Mouse (Mus musculus) adrenal gland, postnatal 10 days (tissue): Measurements from ENCODE around the gene Bnip1. TPM values are rescaled to one million over a fixed set of nuclear protein-coding genes. Genes with fewer than 3 reads are reported as not detected.

ENCODE experiments used
- DNase-seq: peaks from one replicate; pipeline ENCODE4 v3.0.0; 2021; ENCODE audit warnings: mixed read lengths
- total RNA-seq, 2 experiments: library from RNA; stranded (reverse); gene quantifications; 2 replicates each; pipeline ENCODE4 v1.2.3; 2021

The Bnip1 gene
- total RNA-seq, 2 experiments from 2014 or later: 26.8 to 34.3 TPM

DNA sequence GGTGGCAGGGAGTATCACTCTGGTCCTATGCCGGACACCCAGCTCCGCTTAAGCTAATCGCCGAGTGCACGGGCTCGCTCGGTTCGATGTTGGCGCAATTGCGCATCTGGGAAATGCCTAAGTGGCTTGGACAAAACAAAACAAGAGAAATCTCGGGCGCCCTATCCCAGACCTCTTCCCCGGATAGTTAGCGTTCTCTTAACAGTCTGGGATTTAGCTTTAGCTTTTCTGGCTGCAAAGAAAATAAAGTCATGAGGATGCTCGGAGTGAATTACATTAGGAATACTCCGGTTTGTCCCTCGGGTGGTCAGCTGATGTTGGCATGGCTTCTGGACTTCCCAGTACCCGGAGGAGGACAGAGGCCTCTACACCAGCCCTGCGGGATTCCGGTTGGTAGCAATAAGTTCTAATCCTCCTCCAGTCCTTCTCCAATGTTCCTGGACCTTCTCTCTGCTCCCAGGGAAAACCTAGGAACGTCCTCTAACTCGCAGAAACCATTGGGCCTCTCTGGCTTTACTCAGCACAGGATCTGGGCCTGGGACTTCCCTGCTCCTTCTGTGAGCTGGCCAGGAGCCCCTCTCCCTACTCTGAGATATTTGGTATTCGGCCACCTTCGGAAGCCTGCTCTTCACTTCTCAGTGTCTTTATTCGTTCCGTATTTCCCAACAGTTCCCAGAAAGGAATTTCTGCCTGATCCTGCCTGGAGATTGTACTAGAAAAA is 59.0 kb downstream of the Bnip1 start:
- DNase-seq: no peak

DNA sequence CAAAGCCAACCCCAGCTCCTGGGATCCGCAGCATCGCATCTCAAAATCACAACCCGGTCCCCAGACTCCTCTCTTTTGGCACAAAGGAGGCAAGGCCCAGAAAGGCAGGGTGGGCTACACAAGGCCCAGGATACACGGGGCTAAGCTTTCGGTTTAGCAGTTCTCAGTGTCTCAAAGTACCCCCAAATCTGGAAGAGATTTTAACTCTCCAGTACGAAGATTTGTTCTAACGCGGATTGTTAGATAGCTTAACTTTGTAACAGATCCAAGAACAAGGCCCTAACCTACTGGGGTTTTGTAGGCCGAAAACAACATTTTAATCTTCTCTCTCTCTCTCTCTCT is 59.5 kb downstream of the Bnip1 start:
- DNase-seq: no peak

DNA sequence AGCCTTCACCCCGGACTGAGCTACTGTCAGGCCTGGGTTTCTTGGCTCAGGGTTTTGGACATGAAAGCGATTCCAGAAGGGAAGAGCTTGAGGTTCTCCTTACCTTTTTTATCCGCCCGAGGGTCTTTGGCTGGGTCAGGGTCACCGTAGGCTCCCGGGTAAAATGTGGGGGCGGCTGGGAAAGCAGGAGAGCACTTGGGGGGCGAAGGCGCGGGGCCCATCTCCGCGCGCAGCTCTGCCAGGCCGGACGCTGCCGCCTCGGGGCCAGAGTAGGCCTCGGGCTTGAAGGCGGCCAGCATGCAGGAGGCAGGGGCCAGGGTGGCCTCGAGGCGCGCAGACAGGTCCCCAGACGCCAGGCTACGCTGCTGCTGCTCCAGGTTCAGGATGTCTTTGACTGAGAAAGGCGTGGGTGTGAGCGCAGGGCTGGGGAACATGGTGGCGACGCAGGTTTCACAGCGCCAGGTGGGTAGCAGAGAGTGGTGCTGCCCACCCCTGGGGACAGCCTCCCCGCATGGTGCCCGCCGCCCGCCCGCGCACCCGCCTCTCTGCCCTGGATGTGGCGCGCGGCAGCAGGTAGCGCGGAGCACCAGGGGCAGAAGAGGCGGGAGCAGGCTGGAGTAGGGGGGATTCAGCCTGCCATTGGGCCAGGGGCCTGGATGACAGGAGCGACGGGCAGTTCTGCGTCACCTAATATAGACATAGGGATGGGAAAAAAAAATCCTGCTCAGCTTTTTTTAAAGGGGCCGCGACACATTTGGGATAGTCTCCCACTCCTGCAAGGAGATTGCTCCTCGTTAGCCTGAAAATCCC is 60.3 kb downstream of the Bnip1 start:
- DNase-seq: no peak

DNA sequence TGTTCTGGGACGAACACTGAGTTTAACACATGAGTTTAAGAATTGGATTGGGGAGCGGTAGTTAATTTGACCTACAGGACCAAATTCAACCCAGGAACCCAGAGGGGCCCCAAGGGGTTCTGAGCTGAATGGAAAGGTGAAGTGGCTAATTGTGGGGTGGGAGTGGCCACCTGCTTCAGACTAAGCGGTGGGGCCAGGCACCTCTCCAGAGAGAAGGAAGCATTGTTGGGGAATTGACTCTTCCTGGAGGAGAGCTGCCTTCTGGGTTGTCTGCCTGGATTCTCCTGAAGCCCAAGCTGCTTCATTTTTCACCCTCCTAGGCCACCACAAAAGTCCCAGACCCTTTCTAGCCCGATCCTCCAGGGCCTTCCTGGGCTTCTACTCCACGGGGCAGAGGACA is 61.1 kb downstream of the Bnip1 start:
- no peak for DNase-seq

Other genes with a start within 250 kb of the Bnip1 start
- 100 to 1,000 TPM; 137 to 143 TPM for gene Ergic1, start 219.6 kb upstream of the Bnip1 start, total RNA-seq
- 10 to 100 TPM; 40.3 to 89.1 TPM for gene Dusp1, start 218.9 kb upstream of the Bnip1 start, total RNA-seq
- gene Atp6v0e, start 117.8 kb upstream of the Bnip1 start, total RNA-seq: 100 to 1,000 TPM; 180 to 190 TPM
- 10 to 100 TPM; 48.8 to 55.6 TPM for gene Crebrf, start 65.4 kb upstream of the Bnip1 start, total RNA-seq
- gene Nkx2-5, start 63.9 kb downstream of the Bnip1 start, total RNA-seq: not detected
- gene Kifc5b, start 136.0 kb downstream of the Bnip1 start, total RNA-seq: 1 to 10 TPM; 4.5 to 6.2 TPM
- 10 to 100 TPM; 20.6 to 23.3 TPM for gene Phf1, start 152.0 kb downstream of the Bnip1 start, total RNA-seq
- gene Cuta, start 158.5 kb downstream of the Bnip1 start, total RNA-seq: 100 to 1,000 TPM; 119 to 134 TPM
- gene Syngap1, start 160.2 kb downstream of the Bnip1 start, total RNA-seq: 10 to 100 TPM; 15.7 to 21.6 TPM
- 1 to 10 TPM; 5.2 to 7.4 TPM for gene Zbtb9, start 192.1 kb downstream of the Bnip1 start, total RNA-seq
- gene Bak1, start 247.9 kb downstream of the Bnip1 start, total RNA-seq: 10 to 100 TPM; 35.4 to 42.4 TPM